Mouse (Mus musculus) left cerebral cortex, adult 2 months (tissue): ENCODE data around the gene Abhd6. TPM values are rescaled to one million over a fixed set of nuclear protein-coding genes. Genes with fewer than 3 reads are reported as not detected.
A peak's percentile ranks its signal among the peaks of the same experiment; 100 is the strongest.

Experiments used
- DNase-seq, 2 experiments: peaks; one replicate each; pipeline ENCODE4 v3.0.0; 2021 to 2022; ENCODE audit warnings: low spot score in 2 of 2, mixed read lengths in 1 of 2; ENCODE audit errors: extremely low spot score in 1 of 2
- H3K27ac ChIP-seq: fragments of 200-600 bp; 2 replicates; pipeline ENCODE4 v1.8.1; 2022
- H3K4me3 ChIP-seq: fragments of 200-600 bp; 2 replicates; pipeline ENCODE4 v1.8.1; 2022
- CTCF ChIP-seq: fragments of 200-600 bp; IDR thresholded peaks from 2 replicates; pipeline ENCODE4 v1.8.1; 2022; ENCODE audit warnings: antibody characterized with exemption, mild to moderate bottlenecking, moderate library complexity
- intact Hi-C: fragments of 180-260 bp; cut with DNase I; formaldehyde crosslinking; loops from one replicate; pipeline ENCODE4 v1.15.1; 2025
- total RNA-seq, 2 experiments: library from RNA; stranded (reverse); gene quantifications; 2 replicates each; pipeline ENCODE4 v1.2.3; 2021

Abhd6 gene
- total RNA-seq, 2 experiments from 2014 or later: 69.2 to 78.7 TPM

DNA sequence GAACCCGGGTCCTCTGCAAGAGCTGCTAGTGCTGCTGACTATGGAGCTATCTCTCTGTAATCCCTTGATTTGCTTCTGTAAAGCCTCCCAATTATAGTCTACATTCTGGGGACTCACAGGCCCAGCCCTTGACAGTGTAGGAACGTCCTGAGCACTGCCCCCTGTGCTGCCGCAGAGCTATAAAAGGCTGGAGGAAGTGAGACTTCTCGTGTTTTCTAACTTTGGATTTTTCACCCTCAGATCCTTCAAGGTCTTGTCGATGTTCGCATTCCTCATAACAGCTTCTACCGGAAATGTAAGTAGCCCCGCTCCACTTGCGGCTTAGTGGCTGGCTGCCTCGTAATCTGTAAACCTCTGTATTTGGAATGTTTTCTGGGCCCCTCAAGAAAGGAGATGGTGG is 46.6 kb downstream of the Abhd6 start:
- DNase-seq: no peak
- TF ChIP-seq CTCF: no peak
- Histone ChIP-seq H3K4me3 (no peak overlapping the region), H3K27ac (no peak overlapping the region)
- intact Hi-C loops: no loop called here

DNA sequence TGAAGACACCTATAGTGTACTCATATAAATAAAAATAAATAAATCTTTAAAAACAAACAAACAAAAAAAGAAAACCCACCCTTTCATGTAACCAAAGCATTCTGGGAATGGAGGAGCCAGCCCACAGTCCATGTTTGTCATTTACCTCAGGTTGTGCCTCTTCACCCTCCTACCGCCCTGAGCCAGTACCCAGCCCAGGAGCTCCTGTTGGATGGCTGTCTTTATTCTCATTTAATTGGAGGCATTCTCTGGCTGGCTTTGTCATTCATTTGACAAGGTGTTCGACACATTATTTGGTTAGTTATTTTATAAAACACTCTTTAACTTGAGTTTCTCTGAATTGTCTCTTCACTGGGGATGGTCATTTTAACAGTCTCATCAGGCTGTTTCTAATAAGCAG is 49.2 kb downstream of the Abhd6 start:
- H3K4me3 ChIP-seq: no peak overlapping the region
- intact Hi-C loops: no loop called here
- no peak for DNase-seq

DNA sequence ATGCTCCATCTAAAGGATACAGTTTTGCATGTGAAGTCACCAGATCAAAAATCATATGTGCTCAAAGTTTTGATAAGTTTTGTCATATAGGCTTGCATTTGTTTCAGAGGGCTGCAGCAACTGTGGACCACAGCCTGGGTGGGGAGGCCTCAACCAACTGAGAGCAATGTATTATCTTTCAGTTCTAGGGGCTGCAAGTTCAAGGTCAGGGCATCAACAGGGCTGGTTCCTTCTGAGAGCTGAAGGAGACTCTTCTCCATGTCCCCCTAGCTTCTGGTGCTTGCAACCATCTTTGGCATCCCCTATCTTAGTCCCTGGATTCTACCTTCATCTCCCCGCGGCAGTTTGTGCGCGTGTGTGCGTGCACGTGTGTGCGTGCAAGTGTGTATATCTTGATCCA is 50.0 kb downstream of the Abhd6 start:
- intact Hi-C loops: no loop called here
- TF ChIP-seq CTCF: no peak

More for the DNA sequence above, 49.2 kb downstream of the Abhd6 start:
- TF ChIP-seq CTCF: no peak
- no peak overlapping the region for H3K27ac ChIP-seq

GRCm38 (mm10) chr14:8054310-8055102 is 51.8 kb downstream of the Abhd6 start:
- Histone ChIP-seq H3K27ac (no peak overlapping the region), H3K4me3 (no peak overlapping the region)
- TF ChIP-seq CTCF: no peak
- no peak for DNase-seq
- intact Hi-C loops: no loop called here

More for the DNA sequence above, 50.0 kb downstream of the Abhd6 start:
- Histone ChIP-seq H3K4me3 (no peak overlapping the region), H3K27ac (no peak overlapping the region)
- no peak for DNase-seq

DNA sequence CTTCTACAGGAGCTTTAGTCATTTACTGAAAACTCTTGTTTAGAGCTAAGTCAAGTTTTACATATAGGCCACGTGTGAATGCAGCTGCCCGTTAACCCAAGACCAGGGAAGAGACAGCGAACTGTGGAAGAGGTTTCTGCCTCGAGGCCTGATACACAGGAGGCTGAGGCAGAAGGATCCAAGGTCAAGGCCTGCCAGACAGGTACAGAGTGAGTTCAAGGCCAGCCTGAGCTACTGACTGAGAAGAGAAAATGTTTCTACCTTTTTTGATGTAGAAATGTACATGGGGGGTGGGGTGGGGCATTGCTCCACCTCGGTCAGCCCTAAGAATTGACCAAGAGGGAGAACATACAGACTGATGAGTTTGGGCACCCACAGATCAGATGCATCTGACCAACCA is 53.4 kb downstream of the Abhd6 start:
- H3K27ac ChIP-seq: no peak overlapping the region
- intact Hi-C loops: no loop called here
- H3K4me3 ChIP-seq: no peak overlapping the region
- no peak for DNase-seq
- TF ChIP-seq CTCF: no peak

GRCm38 (mm10) chr14:8059938-8060337 is 57.2 kb downstream of the Abhd6 start:
- intact Hi-C loops: no loop called here
- H3K4me3 ChIP-seq: no peak overlapping the region
- H3K27ac ChIP-seq: no peak overlapping the region
- DNase-seq: no peak
- TF ChIP-seq CTCF: no peak

DNA sequence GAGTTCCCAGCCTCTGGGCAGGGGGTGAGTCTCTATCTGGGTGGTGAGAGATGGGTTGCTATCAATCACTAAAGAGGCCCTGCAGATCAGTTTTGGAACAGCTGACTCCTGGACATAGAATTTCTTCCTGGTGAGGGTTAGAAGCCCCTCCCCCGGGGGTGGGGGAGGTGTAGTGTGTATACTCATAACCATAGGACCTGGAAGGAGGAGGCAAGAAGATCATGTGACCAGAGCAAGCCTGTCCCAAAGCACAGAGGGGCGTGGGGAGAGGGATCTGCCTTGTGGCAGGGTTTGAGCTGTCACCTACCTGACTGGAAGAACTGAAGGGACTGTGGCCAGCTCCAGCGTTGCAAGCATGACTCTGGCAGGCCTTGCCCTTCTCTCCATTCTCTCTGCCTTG is 59.4 kb downstream of the Abhd6 start:
- intact Hi-C loops: no loop called here
- no peak for DNase-seq
- Histone ChIP-seq H3K27ac (peak overlapping the region; percentile 91), H3K4me3 (no peak overlapping the region)
- no peak for TF ChIP-seq CTCF

DNA sequence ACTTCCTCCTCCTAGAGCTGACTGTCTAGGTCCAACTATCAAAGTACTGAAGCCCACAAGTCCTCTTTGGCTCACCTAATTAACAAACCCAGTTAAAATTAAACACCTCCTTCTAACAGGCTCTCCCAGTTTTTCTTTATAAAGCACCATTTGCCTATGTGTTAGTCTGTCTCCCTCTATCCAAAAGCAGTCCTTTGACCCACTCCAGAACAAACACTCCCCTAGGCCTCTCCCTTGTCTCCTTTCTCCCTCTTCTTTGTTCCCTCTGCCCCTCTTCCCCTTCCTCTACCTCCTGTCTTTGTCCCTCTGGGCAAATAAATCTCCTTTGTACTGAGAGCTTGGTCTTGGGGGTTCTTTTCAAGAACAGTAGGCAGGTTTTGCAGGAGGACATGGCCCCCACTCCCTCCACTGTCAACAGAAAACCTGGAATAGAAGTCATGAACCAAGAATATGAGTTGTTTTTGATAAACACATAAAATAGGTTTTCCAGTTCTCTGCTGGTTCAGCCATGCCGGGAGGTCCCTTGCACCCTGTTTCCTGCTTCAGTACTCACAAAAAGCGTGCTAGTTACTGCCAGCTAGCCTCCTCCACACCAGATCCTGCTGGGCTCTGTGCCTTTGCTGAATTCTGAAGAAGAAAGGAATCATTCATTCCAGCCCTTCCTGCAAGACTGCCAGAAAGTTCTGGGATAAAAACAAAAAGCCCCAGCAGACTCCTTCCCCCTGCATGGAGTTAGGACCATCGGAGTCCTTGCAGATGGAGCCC is 60.0 kb downstream of the Abhd6 start:
- intact Hi-C loops: no loop called here
- Histone ChIP-seq H3K27ac (peak overlapping the region; percentile 91), H3K4me3 (no peak overlapping the region; the same call in 1 of the 2 replicates)
- no peak for DNase-seq
- no peak for TF ChIP-seq CTCF

DNA sequence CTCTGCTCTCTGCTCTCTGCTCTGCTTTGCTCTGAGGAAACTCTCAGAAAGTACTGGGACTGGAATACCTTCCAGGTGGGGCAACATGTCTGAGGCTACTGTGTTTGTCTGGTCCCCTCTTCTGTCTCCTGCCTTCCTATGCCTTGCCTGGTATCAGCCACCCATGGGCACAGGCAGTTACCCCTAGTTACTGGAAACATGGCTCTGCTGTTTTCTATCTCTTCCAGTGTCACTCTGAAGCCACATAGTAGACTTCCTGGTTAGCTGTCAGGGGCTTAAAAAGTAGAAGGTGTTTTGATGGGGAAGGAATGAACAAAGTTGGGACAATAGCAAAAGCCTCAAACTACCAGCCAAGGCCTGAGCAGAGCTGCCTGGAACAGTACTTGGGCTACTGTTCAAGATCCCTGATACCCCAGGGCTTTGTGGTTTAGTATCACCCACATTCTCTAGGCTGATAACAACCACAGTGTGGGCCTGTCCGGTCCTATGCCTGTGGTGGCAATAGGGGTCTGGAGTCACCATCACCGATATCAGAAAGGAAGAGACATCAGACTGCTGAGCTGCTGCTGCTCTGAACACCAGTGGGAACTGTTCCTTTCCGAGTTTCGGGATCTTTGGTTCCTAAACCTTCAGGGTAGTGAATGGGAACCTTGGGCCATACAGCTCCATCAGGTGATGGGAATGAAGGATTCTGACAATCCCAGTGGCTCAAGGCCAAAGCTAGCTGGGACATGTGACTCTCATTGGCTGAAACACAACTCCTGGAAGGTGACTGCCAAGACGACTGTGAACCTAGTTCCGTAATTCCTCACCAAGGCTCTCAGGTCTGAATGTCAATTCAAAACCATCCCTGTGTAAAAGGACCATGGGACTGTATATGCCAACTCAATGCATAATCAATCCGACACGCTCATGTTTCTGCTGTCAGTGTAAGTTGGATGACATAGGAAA is 61.4 kb downstream of the Abhd6 start:
- intact Hi-C loops: no loop called here
- H3K27ac ChIP-seq: peak overlapping the region; percentile 67

DNA sequence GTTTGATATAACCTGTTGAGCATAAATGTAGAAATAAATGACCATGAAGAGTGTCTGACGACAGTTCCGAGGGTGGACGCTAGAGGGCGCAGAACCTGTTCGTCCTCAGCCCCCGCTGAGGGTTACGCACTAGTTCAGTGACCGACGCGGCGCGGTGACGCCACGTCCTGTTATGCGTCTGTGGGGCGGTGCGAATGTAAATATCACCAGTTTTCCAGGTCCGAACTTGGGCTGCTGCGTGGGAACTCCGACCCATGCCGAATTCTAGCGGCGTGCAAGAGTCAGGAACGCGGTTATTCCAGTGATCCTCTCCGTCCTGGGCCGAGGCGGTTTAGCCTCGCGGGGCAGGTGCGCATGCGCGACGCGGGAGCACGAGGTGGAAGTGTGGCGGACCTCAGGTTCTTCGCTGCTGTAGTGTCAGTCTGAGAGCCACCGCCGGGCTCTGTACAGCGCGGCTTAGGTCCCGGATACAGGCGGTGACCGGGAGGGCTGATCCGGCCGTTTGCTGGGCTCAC is 77.5 kb downstream of the Abhd6 start, which contains the start of gene Rpp14:
Gene Rpp14 (plus strand): TSS at position 203 of the 515 bp plus-strand sequence.
- TF ChIP-seq CTCF: peak; percentile 98
- DNase-seq: peak; percentile 94 to 98
- intact Hi-C loops: loop anchor here (5.0 kb wide), 1 partner anchor 118 kb away; no protein-coding TSS in a partner anchor
- Histone ChIP-seq H3K4me3 (peak within 1 kb of the TSS; percentile 82), H3K27ac (peak within 1 kb of the TSS; percentile 99)

More for the DNA sequence above, 61.4 kb downstream of the Abhd6 start:
- no peak overlapping the region for H3K4me3 ChIP-seq
- no peak for TF ChIP-seq CTCF
- DNase-seq: no peak

- TF ChIP-seq CTCF: no peak
- DNase-seq: no peak
- Histone ChIP-seq H3K4me3 (peak overlapping the region; percentile 82), H3K27ac (peak overlapping the region; percentile 99)
- intact Hi-C loops: loop anchor here (5.0 kb wide), 1 partner anchor 118 kb away; no protein-coding TSS in a partner anchor
Observed at GRCm38 (mm10) chr14:8080718-8081117, 78.0 kb downstream of the Abhd6 start.
